Mouse (Mus musculus) MEL (cell line): ENCODE data around the gene Map2k4.

ENCODE experiments used
- CTCF ChIP-seq, 3 experiments: IDR thresholded peaks in 2 of 3; conservative IDR thresholded peaks in 1 of 3; 2 replicates each; pipeline ENCODE4 v1.5.1; 2011 to 2012; ENCODE audit warnings: low read length in 3 of 3, low read depth in 2 of 3, mild to moderate bottlenecking in 2 of 3, improper control_type of control experiment in 1 of 3, inconsistent platforms in 1 of 3, mixed read lengths in 1 of 3, moderate library complexity in 1 of 3; ENCODE audit not compliant: control insufficient read depth in 1 of 3, insufficient read depth in 1 of 3, poor library complexity in 1 of 3, severe bottlenecking in 1 of 3
- GATA1 ChIP-seq: IDR thresholded peaks from 2 replicates; pipeline ENCODE4 v1.6.1; 2011; ENCODE audit warnings: low read depth, low read length, improper control_type of control experiment
- MEF2A ChIP-seq: IDR thresholded peaks from 2 replicates; pipeline ENCODE4 v1.6.1; 2014; ENCODE audit warnings: low read depth, mild to moderate bottlenecking, inconsistent platforms, low read length, improper control_type of control experiment; ENCODE audit not compliant: poor library complexity, insufficient replicate concordance, severe bottlenecking; ENCODE audit errors: extremely low read depth
- MXI1 ChIP-seq: IDR thresholded peaks from 2 replicates; pipeline ENCODE4 v1.6.1; 2011; ENCODE audit warnings: mild to moderate bottlenecking, low read depth, low read length, improper control_type of control experiment
- MYB ChIP-seq: IDR thresholded peaks from 2 replicates; pipeline ENCODE4 v1.6.1; 2011; ENCODE audit warnings: mild to moderate bottlenecking, low read depth, low read length, improper control_type of control experiment
- NELFE ChIP-seq: IDR thresholded peaks from 2 replicates; pipeline ENCODE4 v1.6.1; 2011; ENCODE audit warnings: low read depth, low read length, improper control_type of control experiment
- POLR2A ChIP-seq, 2 experiments: IDR thresholded peaks; 2 replicates each; pipeline ENCODE4 v1.6.1; 2011 to 2012; ENCODE audit warnings: low read length in 2 of 2, mild to moderate bottlenecking in 2 of 2, control low read depth in 1 of 2, improper control_type of control experiment in 1 of 2, low read depth in 1 of 2, moderate library complexity in 1 of 2; ENCODE audit not compliant: control insufficient read depth in 1 of 2, insufficient read depth in 1 of 2, poor library complexity in 1 of 2
- POLR2AphosphoS2 ChIP-seq: IDR thresholded peaks from 2 replicates; pipeline ENCODE4 v1.6.1; 2011; ENCODE audit warnings: low read length, improper control_type of control experiment
- UBTF ChIP-seq: IDR thresholded peaks from 2 replicates; pipeline ENCODE4 v1.6.1; 2012; ENCODE audit warnings: low read depth, mild to moderate bottlenecking, inconsistent platforms, low read length, improper control_type of control experiment, moderate library complexity, borderline replicate concordance; ENCODE audit not compliant: insufficient read depth
- ZC3H11A ChIP-seq: IDR thresholded peaks from 2 replicates; pipeline ENCODE4 v1.6.1; 2012; ENCODE audit warnings: low read depth, mild to moderate bottlenecking, inconsistent platforms, low read length, improper control_type of control experiment
- ZKSCAN1 ChIP-seq: IDR thresholded peaks from 2 replicates; pipeline ENCODE4 v1.6.1; 2012; ENCODE audit warnings: low read depth, mild to moderate bottlenecking, inconsistent platforms, low read length, improper control_type of control experiment, moderate library complexity

DNA sequence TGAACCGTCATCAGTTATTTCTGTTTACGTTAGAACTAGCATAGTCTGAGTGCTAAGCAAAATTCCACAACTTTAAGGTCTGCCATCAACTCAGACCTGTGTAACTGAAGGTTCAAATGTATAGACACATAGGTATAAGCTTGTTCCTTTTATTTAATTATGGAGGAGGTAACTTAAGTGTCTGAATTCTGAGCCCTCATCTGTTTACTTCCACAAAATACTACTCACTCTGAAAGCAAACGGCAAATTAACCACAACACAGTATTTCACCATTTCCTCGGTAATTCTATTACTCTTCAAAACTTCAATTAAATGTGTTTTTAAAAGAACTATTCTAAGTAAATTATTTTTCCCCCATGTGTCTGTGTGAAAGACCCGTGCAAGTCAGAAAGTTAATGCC is 10.3 kb downstream of the Map2k4 start:
- no peak for TF ChIP-seq CTCF (IDR thresholded peaks at IDR 0.05 in 2 of 3, conservative IDR thresholded peaks at IDR 0.05 in 1 of 3; ENCODE audit: control insufficient read depth in 1 of 3, insufficient read depth in 1 of 3, low read depth in 2 of 3, low read length in 3 of 3, poor library complexity in 1 of 3, severe bottlenecking in 1 of 3)
- TF ChIP-seq ZKSCAN1: no peak
- no peak for TF ChIP-seq POLR2A (IDR thresholded peaks at IDR 0.05; ENCODE audit: control insufficient read depth in 1 of 2, insufficient read depth in 1 of 2, low read depth in 1 of 2, low read length in 2 of 2, poor library complexity in 1 of 2)
- TF ChIP-seq NELFE: no peak
- TF ChIP-seq MXI1: no peak
- no peak for TF ChIP-seq MYB
- TF ChIP-seq POLR2AphosphoS2: no peak
- no peak for TF ChIP-seq ZC3H11A
- no peak for TF ChIP-seq MEF2A
- no peak for TF ChIP-seq GATA1
- no peak for TF ChIP-seq UBTF
